Mouse (Mus musculus): ENCODE data around the gene Cuedc1. TPM values are rescaled to one million over a fixed set of nuclear protein-coding genes. Genes with fewer than 3 reads are reported as not detected.
A peak's percentile ranks its signal among the peaks of the same experiment; 100 is the strongest.
"Not testable (repeated sequence)": the region's sequence is repeated elsewhere in the genome, so short reads cannot be mapped to it uniquely, and the experiment has no call there.

Gene Cuedc1
- total RNA-seq, 2 experiments from 2014 or later = 31.4 to 31.7 TPM

- DNase-seq (ENCODE audit: extremely low spot score in 1 of 2, low spot score in 2 of 2) = peak; percentile 78 to 80
- Histone ChIP-seq H3K27ac (peak overlapping the region; percentile 75), H3K4me3 (peak overlapping the region; percentile 37)
- intact Hi-C loops (cut with DNase I) = loop anchor here (1.0 kb wide), 1 partner anchor 119 kb away; the partner anchor contains the start of gene Vezf1
- peak; percentile 87 for TF ChIP-seq CTCF (IDR thresholded peaks at IDR 0.05)
Measured at GRCm38 (mm10) chr11:88187417-88188133, 89.7 kb downstream of the Cuedc1 start.

GRCm38 (mm10) chr11:88188216-88188615, 90.4 kb downstream of the Cuedc1 start:
- DNase-seq (ENCODE audit: extremely low spot score in 1 of 2, low spot score in 2 of 2) = no peak
- Histone ChIP-seq H3K4me3 (no peak overlapping the region), H3K27ac (peak overlapping the region; percentile 75; the same call in 1 of the 2 replicates)
- intact Hi-C loops (cut with DNase I) = no loop called here
- no peak for TF ChIP-seq CTCF (IDR thresholded peaks at IDR 0.05)

- H3K27ac ChIP-seq = no peak overlapping the region
- intact Hi-C loops (cut with DNase I) = no loop called here
- no peak for DNase-seq (ENCODE audit: extremely low spot score in 1 of 2, low spot score in 2 of 2)
- no peak overlapping the region for H3K4me3 ChIP-seq
- no peak for TF ChIP-seq CTCF (IDR thresholded peaks at IDR 0.05)
Measured at GRCm38 (mm10) chr11:88188635-88189034, 90.8 kb downstream of the Cuedc1 start.

GRCm38 (mm10) chr11:88192595-88192994, 94.7 kb downstream of the Cuedc1 start:
- no peak overlapping the region for H3K27ac ChIP-seq
- intact Hi-C loops (cut with DNase I) = no loop called here
- no peak overlapping the region for H3K4me3 ChIP-seq
- no peak for DNase-seq (ENCODE audit: extremely low spot score in 1 of 2, low spot score in 2 of 2)
- TF ChIP-seq CTCF (IDR thresholded peaks at IDR 0.05) = peak; percentile 7; the same call in 1 of the 2 replicates

- DNase-seq (ENCODE audit: extremely low spot score in 1 of 2, low spot score in 2 of 2) = no peak
- TF ChIP-seq CTCF (IDR thresholded peaks at IDR 0.05) = no peak
- H3K27ac ChIP-seq = no peak overlapping the region
- H3K4me3 ChIP-seq = no peak overlapping the region
- intact Hi-C loops (cut with DNase I) = no loop called here
Measured at GRCm38 (mm10) chr11:88193098-88193823, 95.4 kb downstream of the Cuedc1 start.

GRCm38 (mm10) chr11:88193824-88194696, 96.2 kb downstream of the Cuedc1 start:
- no peak for DNase-seq (ENCODE audit: extremely low spot score in 1 of 2, low spot score in 2 of 2)
- H3K27ac ChIP-seq = no peak overlapping the region
- no peak overlapping the region for H3K4me3 ChIP-seq
- TF ChIP-seq CTCF (IDR thresholded peaks at IDR 0.05) = no peak
- intact Hi-C loops (cut with DNase I) = no loop called here

- H3K27ac ChIP-seq; DNase-seq (ENCODE audit: extremely low spot score in 1 of 2, low spot score in 2 of 2); H3K4me3 ChIP-seq: not testable (repeated sequence)
- peak; percentile 27; the same call in 1 of the 2 replicates for TF ChIP-seq CTCF (IDR thresholded peaks at IDR 0.05)
- intact Hi-C loops (cut with DNase I) = loop anchor here (2.0 kb wide), 2 partner anchors 137 to 221 kb away; no protein-coding TSS in a partner anchor
Measured at GRCm38 (mm10) chr11:88195699-88196098, 97.8 kb downstream of the Cuedc1 start.

- H3K4me3 ChIP-seq = no peak overlapping the region
- DNase-seq (ENCODE audit: extremely low spot score in 1 of 2, low spot score in 2 of 2) = no peak
- peak; percentile 43 for TF ChIP-seq CTCF (IDR thresholded peaks at IDR 0.05)
- no peak overlapping the region for H3K27ac ChIP-seq
- intact Hi-C loops (cut with DNase I) = loop anchor here (2.0 kb wide), 2 partner anchors 138 to 222 kb away; no protein-coding TSS in a partner anchor
Measured at GRCm38 (mm10) chr11:88197153-88197576, 99.3 kb downstream of the Cuedc1 start.

GRCm38 (mm10) chr11:88198223-88198622, 100.4 kb downstream of the Cuedc1 start:
- Histone ChIP-seq H3K27ac (no peak overlapping the region), H3K4me3 (no peak overlapping the region)
- intact Hi-C loops (cut with DNase I) = no loop called here
- no peak for DNase-seq (ENCODE audit: extremely low spot score in 1 of 2, low spot score in 2 of 2)
- TF ChIP-seq CTCF (IDR thresholded peaks at IDR 0.05) = no peak

GRCm38 (mm10) chr11:88201172-88201571, 103.3 kb downstream of the Cuedc1 start:
- intact Hi-C loops (cut with DNase I) = no loop called here
- no peak for TF ChIP-seq CTCF (IDR thresholded peaks at IDR 0.05)
- Histone ChIP-seq H3K27ac (no peak overlapping the region), H3K4me3 (no peak overlapping the region)
- DNase-seq (ENCODE audit: extremely low spot score in 1 of 2, low spot score in 2 of 2) = no peak

- H3K27ac ChIP-seq = no peak overlapping the region
- TF ChIP-seq CTCF (IDR thresholded peaks at IDR 0.05) = no peak
- intact Hi-C loops (cut with DNase I) = no loop called here
- no peak for DNase-seq (ENCODE audit: extremely low spot score in 1 of 2, low spot score in 2 of 2)
- H3K4me3 ChIP-seq = no peak overlapping the region
Measured at GRCm38 (mm10) chr11:88202077-88202476, 104.2 kb downstream of the Cuedc1 start.

All from left cerebral cortex, adult 2 months (tissue).